Mouse (Mus musculus): ENCODE results near the gene Mrpl17.

Mrpl17 gene

DNA sequence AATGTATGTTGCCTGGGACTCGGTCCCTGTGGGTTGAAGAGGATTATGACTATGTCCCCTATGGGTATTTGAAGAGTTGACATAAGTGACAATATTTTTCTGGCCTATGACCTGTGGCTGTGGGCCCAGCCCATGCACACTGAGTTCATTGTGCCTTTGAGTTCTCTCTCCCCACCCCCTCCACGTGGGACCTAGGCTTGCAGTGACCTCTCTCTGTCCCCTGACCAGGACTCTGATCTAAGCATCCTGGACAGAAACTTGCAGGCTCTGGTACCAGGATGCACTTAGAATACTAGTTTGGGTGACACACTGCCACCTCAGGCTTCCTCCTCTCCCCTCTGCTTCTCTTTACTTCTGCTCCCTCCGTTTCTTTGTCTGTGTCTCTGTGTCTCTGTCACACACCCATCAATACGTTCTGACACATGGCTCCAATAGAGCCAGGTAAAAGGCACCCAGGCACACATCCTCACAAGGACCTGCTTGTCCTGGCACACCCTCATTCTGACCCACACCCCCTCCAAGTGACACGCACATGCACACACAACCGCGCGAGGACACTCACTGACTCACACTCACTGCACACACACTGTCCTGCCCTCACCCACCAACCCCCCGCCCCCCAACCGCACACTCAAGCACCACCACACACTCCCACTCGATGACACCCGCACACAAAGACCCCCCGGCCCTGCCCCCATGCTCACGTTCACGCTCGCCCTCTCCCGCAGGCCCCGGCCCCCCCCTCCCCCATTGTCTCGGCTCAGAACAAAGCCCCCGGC lies 24.2 kb downstream of the Mrpl17 start:
- DNase-seq: no peak

DNA sequence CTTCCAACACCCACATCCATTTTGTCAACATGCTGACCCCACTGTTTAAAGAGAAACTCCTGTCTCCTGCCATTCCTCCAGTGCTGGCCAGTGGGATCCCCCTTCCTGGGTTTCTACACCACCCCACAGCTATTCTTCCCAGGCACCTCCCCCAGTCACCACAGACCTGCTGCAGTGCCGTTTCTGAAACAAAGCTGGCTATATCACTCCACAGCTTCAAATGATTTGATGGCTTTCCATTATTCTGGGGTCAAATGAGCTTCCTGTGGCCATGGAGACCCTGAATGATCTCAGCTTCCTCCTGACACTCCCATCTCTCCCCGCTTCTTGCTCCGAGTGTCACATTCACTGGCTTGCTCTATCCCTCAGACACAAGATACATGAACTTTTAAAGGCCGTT lies 26.3 kb downstream of the Mrpl17 start:
- DNase-seq: no peak

DNA sequence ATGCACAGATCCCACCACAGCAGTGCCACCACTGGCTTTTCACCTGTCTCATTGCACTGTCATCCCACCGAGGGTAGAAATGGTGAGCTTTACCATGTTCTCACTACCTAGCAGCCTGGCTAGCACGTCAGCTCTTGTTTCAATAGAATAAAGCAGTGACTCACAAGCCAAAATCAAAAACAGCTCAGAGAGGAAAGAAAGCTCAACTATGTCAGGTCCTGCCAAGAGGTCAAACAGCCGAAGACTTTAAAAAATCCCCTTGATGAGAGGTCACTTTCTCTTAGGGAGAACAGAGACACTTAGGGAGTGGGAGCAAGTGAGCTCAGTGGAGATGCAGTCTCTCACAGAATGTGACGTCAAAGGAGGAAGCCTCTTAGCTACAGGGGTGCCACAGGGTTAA lies 27.0 kb downstream of the Mrpl17 start:
- no peak for DNase-seq

DNA sequence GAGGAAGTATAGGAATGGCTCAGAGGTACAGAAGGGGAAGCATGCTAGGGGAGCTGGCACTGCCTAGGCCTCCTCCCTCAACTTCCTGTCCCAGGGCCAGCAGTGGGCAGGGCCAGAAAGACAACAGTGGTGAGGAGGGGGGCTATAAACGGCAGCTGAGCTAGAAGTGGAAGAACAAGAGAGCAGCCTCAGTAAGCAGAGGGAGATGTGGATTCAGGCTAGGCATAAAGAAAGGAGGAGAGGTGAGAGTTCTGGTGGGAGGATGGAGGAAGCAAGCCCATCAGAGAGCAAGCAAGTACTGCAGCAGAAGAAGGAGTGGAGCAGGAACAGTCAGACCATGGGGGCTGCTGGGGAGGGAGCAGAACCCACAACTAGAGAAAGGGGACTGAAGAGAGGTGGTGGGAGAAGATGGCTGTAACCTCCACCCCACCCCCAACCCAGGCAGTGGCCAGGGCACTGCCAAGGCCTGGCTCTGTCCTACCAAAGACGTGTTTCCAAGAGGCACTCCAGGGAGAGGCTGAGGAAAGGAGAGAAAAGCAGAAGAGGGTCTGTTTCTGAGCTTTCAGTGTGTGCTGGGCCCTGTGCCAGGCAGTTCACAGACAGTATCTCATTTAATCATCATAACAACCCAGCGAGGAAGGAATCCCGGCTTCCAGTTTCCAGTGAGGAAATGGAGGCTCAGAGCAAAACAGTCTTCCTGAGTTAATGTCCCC lies 32.2 kb downstream of the Mrpl17 start:
- peak; percentile 56 for DNase-seq

DNA sequence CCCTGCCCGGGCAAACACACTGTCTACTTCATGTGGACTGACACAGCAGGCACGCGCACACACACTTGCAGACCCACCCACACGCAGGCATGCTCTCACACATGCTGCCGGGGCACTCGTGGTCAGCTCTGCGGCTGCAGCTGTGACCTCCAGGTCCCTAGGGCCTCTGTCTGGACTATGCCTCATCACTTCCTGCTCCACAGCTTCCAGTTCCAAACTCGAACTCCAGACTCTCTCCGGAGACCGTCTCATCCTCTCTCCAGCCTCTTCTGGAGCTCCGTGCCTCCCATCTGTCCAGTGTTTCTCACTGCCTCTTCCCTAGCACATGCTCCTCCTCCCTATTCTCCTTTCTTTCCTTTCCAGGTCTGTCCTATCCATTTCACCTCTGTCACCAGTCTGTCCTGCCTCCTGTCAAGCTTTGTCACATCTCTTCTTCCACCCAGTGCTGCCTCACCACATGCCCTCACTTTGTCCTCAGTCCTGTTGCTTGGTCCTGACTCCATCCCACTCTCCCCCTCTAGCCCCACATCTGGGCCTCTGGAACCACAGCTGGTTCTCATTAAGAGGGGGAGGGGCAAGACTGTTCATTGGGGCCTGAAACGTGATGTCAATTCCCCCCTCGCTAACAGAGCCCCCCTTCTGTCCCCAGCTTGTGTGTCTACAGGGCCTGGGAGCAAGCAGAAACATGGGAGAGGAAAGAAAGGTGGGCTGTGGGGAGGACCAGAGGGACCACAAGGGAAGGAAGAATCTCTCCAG lies 32.9 kb downstream of the Mrpl17 start:
- peak; percentile 8 for DNase-seq

DNA sequence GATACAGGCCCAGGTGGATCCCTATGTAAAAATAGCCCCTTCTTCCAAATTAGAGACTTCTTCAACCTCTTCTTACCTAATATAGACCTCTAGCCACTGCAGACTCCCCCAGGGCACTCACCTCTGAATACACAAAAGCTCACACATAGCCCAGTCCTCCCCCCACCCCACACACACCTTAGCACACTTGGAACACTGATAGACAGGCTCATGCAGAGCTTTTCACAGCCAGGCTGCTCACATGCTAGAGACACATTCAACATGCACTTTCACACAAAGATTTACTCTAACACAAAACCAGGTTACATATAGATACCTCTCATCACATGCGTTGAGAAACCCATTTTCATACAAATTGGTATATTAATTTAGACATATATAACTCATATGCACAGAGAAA lies 33.6 kb downstream of the Mrpl17 start:
- DNase-seq: no peak

DNA sequence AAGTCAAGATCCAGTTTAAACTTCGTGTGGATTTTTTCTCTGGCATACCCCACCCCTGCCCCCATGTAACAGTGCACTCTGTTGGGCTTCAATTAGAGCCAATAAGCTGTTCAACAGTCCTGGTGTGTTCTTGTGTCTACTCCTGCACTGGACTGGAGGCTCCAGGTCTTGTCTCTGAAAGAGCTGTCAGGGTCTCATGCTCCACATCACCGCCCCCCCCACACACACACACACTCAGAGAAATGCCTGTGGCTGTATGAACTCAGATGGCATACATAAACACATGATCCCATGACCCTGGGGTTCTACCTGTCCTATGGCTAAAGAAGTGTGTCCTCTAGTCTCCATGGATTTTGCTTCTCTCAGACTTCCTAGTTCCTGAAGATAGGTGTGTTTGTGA lies 34.9 kb downstream of the Mrpl17 start:
- no peak for DNase-seq

DNA sequence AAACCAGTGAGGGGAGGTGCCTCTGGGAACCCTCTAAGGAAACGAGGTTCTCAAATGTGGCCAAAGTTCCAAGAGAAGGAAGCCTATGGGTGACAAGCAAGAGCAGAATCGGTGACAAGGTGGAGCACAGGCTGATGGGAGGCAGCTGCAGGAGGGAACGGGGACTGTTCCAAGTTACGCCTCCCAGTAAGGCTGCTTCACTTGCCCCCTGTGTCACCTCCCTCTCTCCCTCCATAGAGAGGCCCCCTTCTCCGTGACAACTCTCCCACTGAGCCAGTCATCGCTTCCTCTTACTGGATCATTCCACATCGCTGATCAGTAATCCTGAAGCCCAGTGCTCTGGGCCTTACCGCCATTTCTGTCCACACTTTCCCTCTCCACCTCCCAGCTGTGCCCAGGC lies 36.2 kb downstream of the Mrpl17 start:
- no peak for DNase-seq

DNA sequence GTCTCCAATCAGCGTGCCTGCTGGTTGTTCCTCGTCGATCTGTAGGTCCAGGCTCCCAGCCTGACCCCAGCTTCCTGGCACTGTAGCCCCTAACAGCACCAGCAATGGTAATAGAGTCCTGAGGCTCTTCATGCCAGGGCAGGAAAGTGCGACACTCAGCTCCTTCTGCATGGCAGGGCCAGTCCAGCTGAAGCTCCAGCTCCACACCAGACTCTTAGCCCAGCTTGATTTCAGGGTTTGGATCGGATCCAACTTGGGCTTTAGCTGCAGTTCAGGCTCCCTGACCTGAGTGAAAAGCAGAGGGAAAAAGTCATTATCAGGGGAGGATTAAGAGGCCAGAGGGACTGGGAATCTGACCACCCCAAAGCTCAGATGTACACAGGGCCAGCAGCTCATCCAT lies 37.9 kb downstream of the Mrpl17 start:
- no peak for DNase-seq

DNA sequence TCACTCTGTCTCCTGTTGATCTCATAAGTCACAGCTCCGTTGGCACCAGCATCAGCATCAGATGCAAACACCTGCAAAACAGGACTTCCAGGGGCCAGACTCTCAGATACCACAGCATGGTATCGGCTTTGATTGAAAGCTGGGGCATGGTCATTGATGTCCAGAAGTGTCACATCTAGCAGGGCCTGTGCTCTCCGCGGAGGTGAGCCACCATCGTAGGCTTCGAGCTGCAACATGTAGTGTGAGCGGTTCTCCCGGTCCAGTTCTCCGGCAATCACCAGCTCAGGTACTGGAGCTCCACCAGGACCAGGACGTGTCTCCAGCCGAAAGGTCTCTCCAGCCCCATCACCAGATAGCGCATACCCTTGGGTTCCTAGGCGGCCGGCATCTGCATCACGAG lies 38.6 kb downstream of the Mrpl17 start:
- DNase-seq: no peak

DNA sequence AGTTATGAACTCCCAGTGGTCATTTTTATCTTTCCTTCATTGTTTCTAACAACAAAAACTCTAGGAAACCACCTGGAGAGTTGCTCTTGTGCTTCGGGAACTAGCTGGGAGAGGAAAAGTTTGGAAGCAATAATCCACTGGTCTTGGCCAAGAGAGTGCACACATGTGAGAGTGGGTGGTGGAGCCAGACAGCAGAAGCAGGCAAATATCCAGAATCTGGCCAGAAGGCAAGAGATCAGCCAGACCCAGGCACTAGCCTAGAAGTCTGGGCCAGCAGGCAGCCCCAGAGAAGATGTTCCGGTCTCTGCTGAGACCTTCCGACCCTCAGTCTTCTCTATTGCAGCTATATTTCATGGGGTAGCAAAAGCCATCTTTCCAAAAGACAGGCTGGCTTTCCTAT lies 40.9 kb downstream of the Mrpl17 start:
- DNase-seq: no peak

DNA sequence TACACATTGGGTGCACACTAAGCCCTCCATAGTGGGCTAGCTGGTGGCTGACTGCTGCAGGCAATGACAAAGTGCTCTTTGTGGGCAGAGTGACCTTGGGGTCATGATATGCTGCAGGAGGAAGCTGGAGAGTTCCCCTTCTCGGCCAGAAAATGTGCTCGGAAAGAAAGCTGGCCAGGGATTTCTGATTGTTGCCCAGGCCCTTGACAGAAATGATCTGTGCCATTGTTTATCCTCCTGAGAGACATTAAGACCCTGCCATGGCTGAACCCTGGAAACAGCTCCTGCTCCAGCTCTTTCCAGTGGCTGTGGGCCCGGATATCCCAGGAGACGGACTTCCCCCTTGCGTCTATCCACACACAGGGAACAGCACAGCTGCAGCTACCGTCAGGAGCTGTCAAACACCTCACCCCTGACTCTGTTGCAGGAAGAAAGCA lies 43.2 kb downstream of the Mrpl17 start:
- DNase-seq: no peak

DNA sequence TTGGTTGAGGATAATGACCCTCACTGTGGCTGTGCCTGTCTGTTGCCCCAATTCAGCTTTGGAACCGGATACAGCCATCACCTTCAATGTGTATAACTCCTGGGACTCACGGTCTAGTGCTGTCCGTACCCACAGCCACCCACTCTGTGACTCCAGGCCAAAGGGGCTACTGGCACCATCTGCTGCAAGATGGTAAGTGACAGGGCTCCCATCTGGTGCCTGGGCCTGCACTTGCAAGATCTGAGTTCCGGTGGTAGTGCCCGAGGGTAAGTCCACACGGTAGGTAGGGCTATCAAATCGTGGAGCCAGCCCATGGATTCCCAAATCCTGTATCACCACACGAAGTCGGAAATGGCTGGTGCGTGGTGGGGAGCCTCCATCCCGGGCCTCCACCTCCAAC lies 46.6 kb downstream of the Mrpl17 start:
- no peak for DNase-seq

DNA sequence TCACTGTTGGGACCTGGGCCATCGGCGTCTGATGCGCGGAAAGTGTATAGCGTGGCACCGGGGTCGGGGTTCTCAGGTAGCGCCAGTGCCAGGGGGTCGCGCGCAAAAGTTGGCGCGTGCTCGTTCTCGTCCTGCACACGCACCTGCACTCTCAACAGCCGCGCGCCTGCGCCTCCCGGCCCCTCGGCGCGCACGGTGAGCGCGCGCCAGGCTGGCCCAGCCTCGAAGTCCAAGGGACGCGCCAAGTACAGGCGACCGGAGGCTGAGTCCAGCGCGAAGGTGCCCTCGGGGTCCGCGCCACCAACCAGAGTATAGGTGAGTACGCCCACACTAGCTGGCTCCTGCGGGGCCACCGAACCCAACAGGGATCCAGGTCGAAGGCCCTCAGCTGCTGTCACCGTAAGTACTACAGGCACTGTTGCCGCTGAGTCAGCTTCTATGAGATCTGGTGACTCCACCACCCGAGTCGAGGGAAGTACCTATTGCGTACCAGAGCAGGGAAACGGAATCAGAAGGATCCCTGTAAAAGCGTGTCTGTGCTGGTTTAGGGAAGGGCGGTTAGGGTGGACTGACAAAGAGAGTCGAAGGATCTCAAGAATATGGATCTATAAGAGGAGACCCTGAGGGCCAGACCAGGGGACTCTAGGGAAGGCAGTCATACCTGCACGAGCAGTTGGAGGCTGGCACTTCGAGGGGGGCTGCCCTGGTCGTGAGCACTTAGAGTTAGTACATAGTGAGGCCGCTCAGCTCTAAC lies 48.2 kb downstream of the Mrpl17 start:
- no peak for DNase-seq

DNA sequence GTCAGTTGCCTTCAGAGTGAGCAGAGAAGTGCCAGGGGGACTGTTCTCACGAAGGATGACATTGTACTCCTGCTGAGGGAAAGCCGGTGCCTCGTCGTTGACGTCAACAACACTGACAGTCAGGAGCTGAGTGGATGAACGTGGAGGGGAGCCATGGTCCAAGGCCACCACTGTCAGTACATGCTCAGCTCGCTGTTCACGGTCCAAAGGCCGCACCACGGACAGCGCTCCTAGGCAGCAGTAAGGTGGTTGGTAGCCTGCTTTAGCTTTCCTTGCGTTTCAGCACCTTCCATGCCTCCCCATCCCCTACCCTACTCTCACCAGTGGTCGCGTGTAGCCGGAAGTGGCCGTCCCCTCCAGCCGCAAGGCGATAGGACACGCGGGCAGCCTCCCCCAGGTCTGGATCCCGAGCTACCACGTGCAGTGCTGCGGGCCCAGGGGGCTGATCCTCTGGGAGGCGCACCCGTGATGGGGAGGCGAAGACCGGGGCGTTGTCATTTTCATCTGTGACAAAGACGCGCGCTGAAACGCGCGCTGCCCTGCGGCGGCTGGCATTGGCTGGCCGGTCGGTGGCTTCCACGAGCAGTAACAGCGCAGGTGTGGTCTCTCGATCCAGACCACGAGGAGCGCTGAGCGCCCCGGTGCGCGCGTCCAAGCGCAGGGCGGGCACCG lies 49.0 kb downstream of the Mrpl17 start:
- DNase-seq: no peak

DNA sequence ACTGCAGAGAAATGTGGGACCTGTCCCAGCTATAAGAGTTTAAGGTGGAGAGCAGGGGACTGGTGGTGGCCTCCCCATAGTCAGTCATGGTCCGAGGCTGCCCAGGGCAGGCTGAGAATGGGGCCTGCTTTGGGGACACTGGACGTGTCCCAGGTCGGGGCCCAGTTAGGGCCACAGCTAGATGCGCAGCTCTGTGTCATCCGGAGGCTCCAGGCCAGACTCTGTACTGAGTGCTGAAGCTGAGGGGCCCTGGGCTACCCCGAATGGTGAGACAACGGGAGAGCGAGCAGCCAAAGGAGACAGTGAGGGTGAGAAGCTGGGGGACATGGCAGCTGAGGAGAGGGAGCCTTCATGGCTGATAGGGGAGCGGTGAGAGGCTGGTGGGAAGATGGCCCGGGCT lies 57.6 kb downstream of the Mrpl17 start:
- no peak for DNase-seq
